Mouse (Mus musculus): Measurements from ENCODE around the gene Pdss2.

DNA sequence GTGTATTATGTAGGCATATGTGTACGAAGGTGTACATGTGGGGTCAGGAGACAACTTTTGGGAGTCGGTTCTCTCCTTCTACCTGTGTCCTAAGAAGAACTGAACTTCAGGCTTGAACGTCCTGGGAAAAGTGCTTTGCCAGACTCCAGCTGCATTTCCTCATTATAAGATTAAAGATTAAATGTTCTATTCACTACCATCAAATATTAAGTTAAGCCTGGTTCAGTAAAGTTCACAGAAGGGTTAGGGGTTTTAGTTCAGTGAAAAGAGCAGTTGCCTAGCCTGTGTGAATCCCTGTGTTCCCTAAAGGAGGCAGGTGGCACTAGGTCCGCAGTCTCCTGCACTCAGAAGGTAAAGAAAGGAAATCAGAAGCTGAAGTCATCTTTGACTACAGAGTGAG, 213.0 kb downstream of the Pdss2 start:
- TF ChIP-seq ZC3H11A (IDR thresholded peaks at IDR 0.05; ENCODE audit: borderline replicate concordance, low read depth, low read length) = no peak
- TF ChIP-seq CHD2 (IDR thresholded peaks at IDR 0.05; ENCODE audit: low read depth, low read length) = no peak
- TF ChIP-seq MAFK (IDR thresholded peaks at IDR 0.05; ENCODE audit: insufficient read depth, low read depth, low read length) = no peak
- no peak for TF ChIP-seq ZNF384 (IDR thresholded peaks at IDR 0.05; ENCODE audit: low read depth, low read length)
- TF ChIP-seq HCFC1 (IDR thresholded peaks at IDR 0.05; ENCODE audit: borderline replicate concordance, insufficient read depth, low read length) = no peak

Data from ES-E14 (cell line).